Comparison of ENCODE assay signal across 22 mouse cellular contexts in genomic region chr13:29724855-29725254, GRCm38 (mm10).
DNase-seq lines count a peak whose midpoint lies in the region; ATAC-seq lines count a peak whose summit lies in the region.
"Had no signal": no experiment of that assay in that cellular context is flagged by ENCODE, and none has a peak within 500 bp of the region (broad histone marks: within the 10 kb centered on the region; RNA-seq: fewer than 3 reads in every experiment).

No protein-coding gene starts in this region.

- peak; percentile 42 for ATAC-seq in hindbrain, embryonic 16.5 days
- ATAC-seq in neural tube, embryonic 14.5 days (ENCODE audit: low read depth) = peak; percentile 65; the same call in 1 of the 2 replicates
- ATAC-seq: activated CD4-positive, CD25-positive, alpha-beta regulatory T cell, adult 4 months; forebrain, embryonic 13.5 days; forebrain, embryonic 16.5 days had no signal

- H3K27ac ChIP-seq in hindbrain, embryonic 16.5 days (ENCODE audit: low read depth, low read length) = no peak overlapping the region
- H3K27ac ChIP-seq in hindbrain, embryonic 10.5 days = no peak overlapping the region
- H3K27ac ChIP-seq in neural tube, embryonic 14.5 days (ENCODE audit: low read depth, low read length) = no peak overlapping the region
- H3K27ac ChIP-seq: forebrain, embryonic 10.5 days; forebrain, embryonic 13.5 days; heart, embryonic 15.5 days had no signal

- no peak overlapping the region for H3K9ac ChIP-seq in hindbrain, embryonic 16.5 days (ENCODE audit: low read depth, low read length)
- H3K9ac ChIP-seq in neural tube, embryonic 14.5 days (replicated peaks; ENCODE audit: low read depth, low read length) = no peak overlapping the region
- H3K9ac ChIP-seq: forebrain, embryonic 13.5 days; heart, embryonic 12.5 days; heart, embryonic 15.5 days had no signal

- intact Hi-C loops in heart, postnatal 10 days (cut with DNase I) = no loop called here

- no peak overlapping the region for H3K4me3 ChIP-seq in hindbrain, embryonic 16.5 days (ENCODE audit: low read length)
- H3K4me3 ChIP-seq in hindbrain, embryonic 10.5 days = no peak overlapping the region
- H3K4me3 ChIP-seq in neural tube, embryonic 14.5 days (ENCODE audit: low read depth, low read length) = no peak overlapping the region
- H3K4me3 ChIP-seq: forebrain, embryonic 10.5 days; forebrain, embryonic 13.5 days; heart, embryonic 12.5 days; heart, embryonic 15.5 days had no signal

- H3K27me3 ChIP-seq in hindbrain, embryonic 16.5 days (replicated peaks; ENCODE audit: control insufficient read depth, insufficient read depth, low read length) = no peaks in the 10 kb centered on the region
- H3K27me3 ChIP-seq in hindbrain, embryonic 10.5 days (ENCODE audit: insufficient read depth, poor library complexity, severe bottlenecking) = no peaks in the 10 kb centered on the region
- no peaks in the 10 kb centered on the region for H3K27me3 ChIP-seq in neural tube, embryonic 14.5 days (ENCODE audit: control insufficient read depth, insufficient read depth, low read length)
- H3K27me3 ChIP-seq: forebrain, embryonic 13.5 days; heart, embryonic 12.5 days; heart, embryonic 15.5 days had no signal

- 61% methylated on average over 6 of the region's 6 CpGs for WGBS in hindbrain, embryonic 16.5 days
- WGBS in hindbrain, embryonic 10.5 days = 90% methylated on average over 6 of the region's 6 CpGs
- 64% methylated on average over 6 of the region's 6 CpGs for WGBS in neural tube, embryonic 14.5 days

- H3K9me3 ChIP-seq in hindbrain, embryonic 16.5 days (ENCODE audit: control insufficient read depth, low read length) = no peaks in the 10 kb centered on the region
- no peaks in the 10 kb centered on the region for H3K9me3 ChIP-seq in hindbrain, embryonic 10.5 days
- H3K9me3 ChIP-seq in neural tube, embryonic 14.5 days (ENCODE audit: control insufficient read depth, low read length) = no peaks in the 10 kb centered on the region
- H3K9me3 ChIP-seq: forebrain, embryonic 10.5 days; forebrain, embryonic 13.5 days; heart, embryonic 12.5 days; heart, embryonic 15.5 days had no signal

- H3K4me1 ChIP-seq in hindbrain, embryonic 16.5 days (ENCODE audit: control insufficient read depth, insufficient read depth, low read depth, low read length) = no peaks in the 10 kb centered on the region
- H3K4me1 ChIP-seq in hindbrain, embryonic 10.5 days (replicated peaks) = 0 out of 2 replicates have a peak, but pooled peaks cover 3% of the 10 kb centered on the region
- H3K4me1 ChIP-seq in neural tube, embryonic 14.5 days (ENCODE audit: control insufficient read depth, insufficient read depth, low read length) = no peaks in the 10 kb centered on the region
- H3K4me1 ChIP-seq: forebrain, embryonic 10.5 days; forebrain, embryonic 13.5 days; heart, embryonic 12.5 days; heart, embryonic 15.5 days had no signal

- no peaks in the 10 kb centered on the region for H3K36me3 ChIP-seq in hindbrain, embryonic 16.5 days (ENCODE audit: control insufficient read depth, insufficient read depth, low read length)
- H3K36me3 ChIP-seq in hindbrain, embryonic 10.5 days = no peaks in the 10 kb centered on the region
- H3K36me3 ChIP-seq in neural tube, embryonic 14.5 days (ENCODE audit: control insufficient read depth, insufficient read depth, low read length) = no peaks in the 10 kb centered on the region
- H3K36me3 ChIP-seq: forebrain, embryonic 10.5 days; heart, embryonic 12.5 days; heart, embryonic 15.5 days had no signal

- DNase-seq in heart, adult 11 months = peak; percentile 31
- DNase-seq in heart, postnatal 10 days = no peak
- DNase-seq in hindbrain, embryonic 10.5 days (ENCODE audit: low spot score) = no peak
- no peak for DNase-seq in neural tube, embryonic 10.5 days (ENCODE audit: extremely low spot score, low spot score)
- DNase-seq in kidney, adult 8-10 months = no peak
- DNase-seq: adrenal gland, adult 8-10 months; adrenal gland, postnatal 25 days; cerebellum, adult 18-20 months; cerebellum, adult 9-10 months; cerebellum, postnatal 14 days; gastrocnemius, postnatal 14 days; heart, adult 18-20 months; heart, postnatal 14 days; heart, postnatal 4 days had no signal

- no peak overlapping the region for H3K4me2 ChIP-seq in hindbrain, embryonic 16.5 days (ENCODE audit: low read length)
- no peak overlapping the region for H3K4me2 ChIP-seq in neural tube, embryonic 14.5 days (ENCODE audit: low read depth, low read length)
- H3K4me2 ChIP-seq: forebrain, embryonic 13.5 days; heart, embryonic 12.5 days; heart, embryonic 15.5 days had no signal
